Mouse (Mus musculus): ENCODE results near the gene Ly6g6d.

DNA sequence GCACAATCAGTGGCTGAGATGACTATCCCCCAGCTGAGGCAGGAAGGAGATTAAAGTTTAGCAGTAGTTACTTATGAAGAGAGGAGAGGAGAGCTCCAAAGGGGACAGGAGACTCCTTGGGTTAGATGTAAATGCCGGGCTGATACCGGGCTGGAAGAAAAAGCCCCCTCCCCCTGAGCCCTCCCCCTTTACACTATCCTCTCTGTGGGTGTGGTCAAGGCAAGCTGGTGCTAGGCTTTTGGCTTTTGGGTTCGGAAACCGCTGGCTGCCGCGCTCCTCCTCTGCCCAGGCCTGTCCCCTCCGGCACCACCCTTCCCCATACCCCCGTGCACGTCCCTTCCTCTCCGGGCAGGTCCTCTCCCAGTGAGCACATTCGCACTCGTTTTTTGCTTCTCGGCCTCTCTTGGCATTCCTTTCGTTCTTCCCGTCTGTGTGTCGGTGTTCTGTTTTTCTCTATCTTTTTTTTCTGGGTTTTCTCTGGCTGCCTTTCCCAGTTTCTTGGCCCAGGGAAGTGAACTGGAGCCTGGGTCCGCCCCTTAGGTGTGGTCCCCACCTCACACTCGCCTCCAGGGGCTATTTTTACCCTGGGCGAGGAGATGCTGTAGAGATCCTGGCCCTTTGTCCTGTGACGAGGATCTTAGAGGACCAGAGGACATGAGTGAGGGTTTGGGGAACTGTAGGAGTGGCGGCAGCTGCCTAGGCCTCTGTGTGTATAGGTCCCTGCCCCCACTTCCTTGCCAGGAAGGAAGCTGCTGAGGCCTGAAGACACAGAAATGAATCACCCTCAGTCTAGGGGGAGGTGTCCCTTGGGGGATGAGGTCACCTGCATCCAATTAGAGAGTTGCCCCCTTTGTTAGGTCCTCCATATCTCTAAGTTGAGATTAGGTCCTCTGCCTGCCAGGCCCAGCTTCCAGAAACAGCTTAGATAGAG lies 26.4 kb downstream of the Ly6g6d start:
- TF ChIP-seq CTCF (IDR thresholded peaks at IDR 0.05; ENCODE audit: borderline replicate concordance, insufficient read depth, low read depth, low read length) (no peak), POLR2A (IDR thresholded peaks at IDR 0.05; ENCODE audit: borderline replicate concordance, insufficient read depth, low read length) (peak; percentile 18; the same call in 1 of the 2 replicates)

All from cerebellum, adult 2 months (tissue).